Mouse (Mus musculus) subcutaneous adipose tissue, adult 2 months (tissue): Measurements from ENCODE around the gene Rcbtb2. TPM values are rescaled to one million over a fixed set of nuclear protein-coding genes. Genes with fewer than 3 reads are reported as not detected.

Source experiments
- polyA plus RNA-seq: library from polyadenylated mRNA; depleted of rRNA; stranded (reverse); fragments of >200 nt; gene quantifications from 2 replicates; pipeline ENCODE4 v1.2.3, GENCODE M21; 2012; ENCODE audit warnings: low replicate concordance; rRNA removed

Gene Rcbtb2
- 69.3 and 71.0 TPM in 2 replicates for polyA plus RNA-seq

GRCm38 (mm10) chr14:73122923-73123278, at the start of gene Rcbtb2:
Gene Rcbtb2 (plus strand): TSS chr14:73123037.

GRCm38 (mm10) chr14:73237848-73238321, 115.0 kb downstream of the Rcbtb2 start, which contains the start of gene Lpar6:
Gene Lpar6 (plus strand): TSS chr14:73237895.

Other genes starting within 250 kb of the Rcbtb2 start
- gene Cysltr2, start 73.9 kb upstream of the Rcbtb2 start, polyA plus RNA-seq, result 2.4 and 3.5 TPM in 2 replicates
- 9.1 and 14.5 TPM in 2 replicates for gene Lpar6, start 114.9 kb downstream of the Rcbtb2 start, polyA plus RNA-seq
- gene Rb1, start 202.8 kb downstream of the Rcbtb2 start, polyA plus RNA-seq, result 7.8 and 14.2 TPM in 2 replicates